8 mouse cellular contexts compared by ENCODE assay signal in the genomic region with DNA sequence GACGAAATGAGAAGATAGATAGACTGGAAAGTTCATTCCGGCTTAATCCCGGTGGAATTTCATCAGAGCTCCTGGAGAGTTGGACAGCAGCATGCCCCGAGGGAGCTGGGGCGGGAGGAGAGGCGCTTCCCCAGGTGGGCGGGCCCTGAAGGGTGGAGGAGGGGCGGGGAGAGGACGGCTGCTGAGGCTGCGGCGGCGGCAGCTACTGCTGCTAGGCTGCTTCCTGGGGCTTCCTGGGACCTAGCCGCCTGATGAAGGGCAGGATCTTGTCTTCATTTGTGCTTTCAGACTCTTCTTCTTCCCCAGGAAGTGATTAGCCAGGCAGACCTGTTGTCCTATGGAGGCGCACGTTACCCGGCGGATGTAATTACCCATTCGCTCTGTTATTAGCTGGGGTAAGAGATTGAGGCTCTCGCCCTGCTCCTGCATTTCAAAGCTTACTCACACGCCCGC.
A peak's percentile ranks its signal among the peaks of the same experiment; 100 is the strongest.
DNase-seq lines count a peak whose midpoint lies in the region; ATAC-seq and TF ChIP-seq lines count a peak whose summit lies in the region.

No protein-coding gene starts in this region.

- H3K4me3 ChIP-seq in hindbrain, postnatal 0 days (ENCODE audit: low read length), result peak overlapping the region; percentile 24
- H3K4me3 ChIP-seq in liver, embryonic 11.5 days (ENCODE audit: low read depth, low read length), result peak overlapping the region; percentile 32

- H3K9me3 ChIP-seq in hindbrain, postnatal 0 days (ENCODE audit: low read length), result no peaks in the 10 kb centered on the region
- no peaks in the 10 kb centered on the region for H3K9me3 ChIP-seq in liver, embryonic 11.5 days (ENCODE audit: control insufficient read depth, low read length)

- peaks cover 12% of the 10 kb centered on the region for H3K4me1 ChIP-seq in hindbrain, postnatal 0 days (ENCODE audit: insufficient read depth, low read length)
- H3K4me1 ChIP-seq in liver, embryonic 11.5 days (replicated peaks; ENCODE audit: control insufficient read depth, insufficient read depth, low read length), result peaks cover 7% of the 10 kb centered on the region

- DNase-seq in cerebellum, postnatal 25 days, result peak; percentile 38 to 62
- DNase-seq in cerebellum, adult 11-12 months, result no peak
- peak; percentile 74 for DNase-seq in adrenal gland, postnatal 25 days
- peak; percentile 67 for DNase-seq in gastrocnemius, postnatal 10 days
- DNase-seq in hindbrain, postnatal 0 days (ENCODE audit: low spot score), result peak; percentile 47
- DNase-seq in liver, embryonic 11.5 days (ENCODE audit: low spot score), result peak; percentile 60
- DNase-seq in naive thymus-derived CD4-positive, alpha-beta T cell, adult 2 months (ENCODE audit: low read depth), result peak; percentile 47
- DNase-seq in c-Kit-positive CD71-positive TER-119-positive erythroid progenitor cells, embryonic 14.5 days (ENCODE audit: low spot score), result no peak

- peaks cover 5% of the 10 kb centered on the region; the same call in 1 of the 2 replicates for H3K27me3 ChIP-seq in hindbrain, postnatal 0 days (ENCODE audit: insufficient read depth, low read length)
- H3K27me3 ChIP-seq in liver, embryonic 11.5 days (replicated peaks; ENCODE audit: control insufficient read depth, insufficient read depth, low read length), result peaks cover 72% of the 10 kb centered on the region

- peak overlapping the region; percentile 49 for H3K4me2 ChIP-seq in hindbrain, postnatal 0 days (ENCODE audit: low read depth, low read length)
- peak overlapping the region; percentile 57 for H3K4me2 ChIP-seq in liver, embryonic 11.5 days

- H3K9ac ChIP-seq in hindbrain, postnatal 0 days (replicated peaks; ENCODE audit: low read length), result 0 out of 2 replicates have a peak overlapping the region, but pooled peaks have one; percentile 19
- H3K9ac ChIP-seq in liver, embryonic 11.5 days (ENCODE audit: low read depth, low read length), result no peak overlapping the region

- no peak for TF ChIP-seq CTCF in hindbrain, postnatal 0 days (IDR thresholded peaks at IDR 0.05; ENCODE audit: low read depth)

- ATAC-seq in hindbrain, postnatal 0 days, result no peak
- no peak for ATAC-seq in liver, embryonic 11.5 days (replicated peaks; ENCODE audit: low FRiP score)

- no peaks in the 10 kb centered on the region for H3K36me3 ChIP-seq in hindbrain, postnatal 0 days (ENCODE audit: insufficient read depth, low read length)
- no peaks in the 10 kb centered on the region for H3K36me3 ChIP-seq in liver, embryonic 11.5 days (ENCODE audit: control insufficient read depth, insufficient read depth, low read length)

- WGBS in hindbrain, postnatal 0 days, result under 1% methylated on average over 19 of the region's 21 CpGs
- under 1% methylated on average over 18 of the region's 21 CpGs for WGBS in liver, embryonic 11.5 days

- H3K27ac ChIP-seq in hindbrain, postnatal 0 days, result no peak overlapping the region
- H3K27ac ChIP-seq in liver, embryonic 11.5 days (ENCODE audit: low read depth, low read length), result no peak overlapping the region

Comparison
In these comparisons a context has a peak if more than half of its experiments do, and no peak if none do; other contexts are left out.
1. DNase-seq: peak in cerebellum, postnatal 25 days (2 of 2), adrenal gland, postnatal 25 days (single experiment), gastrocnemius, postnatal 10 days (single experiment), hindbrain, postnatal 0 days (single experiment), liver, embryonic 11.5 days (single experiment) and naive thymus-derived CD4-positive, alpha-beta T cell, adult 2 months (single experiment); none in cerebellum, adult 11-12 months (single experiment) and c-Kit-positive CD71-positive TER-119-positive erythroid progenitor cells, embryonic 14.5 days (single experiment).